Comparison of ENCODE assay signal across 25 mouse cellular contexts in the genomic region with DNA sequence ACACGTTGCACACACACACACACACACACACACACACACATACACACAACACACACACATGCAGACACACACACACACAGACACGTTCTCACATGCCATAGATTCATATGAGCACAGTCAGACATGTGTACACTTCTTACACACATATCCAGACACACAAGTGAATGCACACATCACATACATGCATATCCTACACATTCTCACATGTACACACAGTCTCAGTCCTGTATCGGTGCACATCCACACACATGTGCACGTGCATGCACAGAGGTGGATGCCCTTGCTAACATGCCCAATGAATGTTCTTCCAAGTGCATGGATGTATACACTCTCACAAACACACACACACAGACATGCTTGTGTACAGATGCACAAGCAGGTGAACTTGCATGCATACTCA. TPM values are rescaled to one million over a fixed set of nuclear protein-coding genes. Genes with fewer than 3 reads are reported as not detected.
"Had no signal": no experiment of that assay in that cellular context is flagged by ENCODE, and none has a peak within 500 bp of the region (broad histone marks: within the 10 kb centered on the region; RNA-seq: fewer than 3 reads in every experiment).

No protein-coding gene starts in this region.

- ATAC-seq: forebrain, embryonic 13.5 days; forebrain, embryonic 14.5 days; forebrain, embryonic 15.5 days; forebrain, postnatal 0 days had no signal

- DNase-seq: cerebellum, adult 2 months; cerebellum, adult 8-10 months; cerebellum, adult 9-10 months; cerebellum, adult 9-11 months; cerebellum, postnatal 10 days; cerebellum, postnatal 14 days; cerebellum, postnatal 25 days; cerebellum, postnatal 36 days; embryo, embryonic 11 days; forebrain, postnatal 0 days; gastrocnemius, postnatal 14 days; heart, adult 2 months had no signal

- H3K27ac ChIP-seq: embryonic facial prominence, embryonic 10.5 days; embryonic facial prominence, embryonic 12.5 days; embryonic facial prominence, embryonic 13.5 days; embryonic facial prominence, embryonic 15.5 days; forebrain, embryonic 10.5 days; forebrain, embryonic 12.5 days; forebrain, embryonic 13.5 days; forebrain, embryonic 15.5 days; heart, adult 2 months had no signal

- H3K9me3 ChIP-seq: embryonic facial prominence, embryonic 10.5 days; embryonic facial prominence, embryonic 12.5 days; embryonic facial prominence, embryonic 13.5 days; embryonic facial prominence, embryonic 15.5 days; forebrain, embryonic 10.5 days; forebrain, embryonic 12.5 days; forebrain, embryonic 13.5 days; forebrain, embryonic 15.5 days had no signal

- H3K27me3 ChIP-seq: embryonic facial prominence, embryonic 12.5 days; embryonic facial prominence, embryonic 13.5 days; embryonic facial prominence, embryonic 15.5 days; forebrain, embryonic 12.5 days; forebrain, embryonic 13.5 days; forebrain, embryonic 15.5 days had no signal

- H3K4me1 ChIP-seq: embryonic facial prominence, embryonic 10.5 days; embryonic facial prominence, embryonic 12.5 days; embryonic facial prominence, embryonic 13.5 days; embryonic facial prominence, embryonic 15.5 days; forebrain, embryonic 10.5 days; forebrain, embryonic 12.5 days; forebrain, embryonic 13.5 days; forebrain, embryonic 15.5 days had no signal

- H3K4me3 ChIP-seq: embryonic facial prominence, embryonic 10.5 days; embryonic facial prominence, embryonic 12.5 days; embryonic facial prominence, embryonic 13.5 days; embryonic facial prominence, embryonic 15.5 days; erythroblast, embryonic 14.5 days; forebrain, embryonic 10.5 days; forebrain, embryonic 12.5 days; forebrain, embryonic 13.5 days; forebrain, embryonic 15.5 days; gastrocnemius, adult 2 months; heart, adult 2 months had no signal

- H3K9ac ChIP-seq: embryonic facial prominence, embryonic 12.5 days; embryonic facial prominence, embryonic 13.5 days; embryonic facial prominence, embryonic 15.5 days; forebrain, embryonic 12.5 days; forebrain, embryonic 13.5 days; forebrain, embryonic 15.5 days; forebrain, postnatal 0 days had no signal

- H3K36me3 ChIP-seq: embryonic facial prominence, embryonic 10.5 days; embryonic facial prominence, embryonic 12.5 days; embryonic facial prominence, embryonic 13.5 days; embryonic facial prominence, embryonic 15.5 days; forebrain, embryonic 10.5 days; forebrain, embryonic 12.5 days; forebrain, embryonic 15.5 days had no signal

- H3K4me2 ChIP-seq: embryonic facial prominence, embryonic 12.5 days; embryonic facial prominence, embryonic 13.5 days; embryonic facial prominence, embryonic 15.5 days; forebrain, embryonic 12.5 days; forebrain, embryonic 13.5 days; forebrain, embryonic 15.5 days had no signal

RNA-seq across cellular contexts. Expression of gene Slco4a1, which starts 53.6 kb away (rescaled TPM):
- total RNA-seq: gastrocnemius, adult 18-20 months; gastrocnemius, postnatal 25 days; heart, adult 2 months had no signal
